Mouse (Mus musculus) stomach, embryonic 14.5 days (tissue): Measurements from ENCODE around the gene Farsa. TPM values are rescaled to one million over a fixed set of nuclear protein-coding genes. Genes with fewer than 3 reads are reported as not detected.

Experiments
- ATAC-seq: fragments of 200-750 bp; cut with Nextera tagmentation; 2 replicates; pipeline ENCODE4 v1.8.0; 2017; ENCODE audit warnings: low read depth, moderate TSS enrichment; ENCODE audit not compliant: insufficient number of reproducible peaks, insufficient read depth, low FRiP score
- H3K27ac ChIP-seq: fragments of 300-500 bp; sonication (generic); 2 replicates; pipeline ENCODE4 v1.5.1; 2014; ENCODE audit warnings: mild to moderate bottlenecking, low read length, moderate library complexity, mixed read lengths
- H3K27me3 ChIP-seq: fragments of 300-500 bp; sonication (generic); 2 replicates; pipeline ENCODE4 v1.6.1; 2014; ENCODE audit warnings: low read length, control low read depth, mixed read lengths; ENCODE audit not compliant: control insufficient read depth, insufficient read depth
- H3K36me3 ChIP-seq: fragments of 300-500 bp; sonication (generic); 2 replicates; pipeline ENCODE4 v1.6.1; 2014; ENCODE audit warnings: mild to moderate bottlenecking, control low read depth, low read length, moderate library complexity, mixed read lengths; ENCODE audit not compliant: control insufficient read depth, insufficient read depth
- H3K4me1 ChIP-seq: fragments of 300-500 bp; sonication (generic); 2 replicates; pipeline ENCODE4 v1.6.1; 2014; ENCODE audit warnings: low read length, control low read depth, mixed read lengths; ENCODE audit not compliant: control insufficient read depth, insufficient read depth
- H3K4me2 ChIP-seq: fragments of 300-500 bp; sonication (generic); replicated peaks from 2 replicates; pipeline ENCODE4 v1.6.1; 2014; ENCODE audit warnings: low read depth, low read length, control low read depth
- H3K4me3 ChIP-seq: fragments of 300-500 bp; sonication (generic); 2 replicates; pipeline ENCODE4 v1.5.1; 2014; ENCODE audit warnings: low read depth, low read length, control low read depth
- H3K9ac ChIP-seq: fragments of 300-500 bp; sonication (generic); replicated peaks from 2 replicates; pipeline ENCODE4 v1.6.1; 2014; ENCODE audit warnings: low read depth, mild to moderate bottlenecking, control low read depth, low read length, moderate library complexity, mixed read lengths
- H3K9me3 ChIP-seq: fragments of 300-500 bp; sonication (generic); 2 replicates; pipeline ENCODE4 v1.6.1; 2016; ENCODE audit warnings: low read depth, low read length, control low read depth; ENCODE audit not compliant: control insufficient read depth
- WGBS: fragments of 180-500 bp; shearing (Covaris S2); extraction: QIAGEN DNeasy Blood & Tissue Kit; methylation state at CpG from one replicate; pipeline ENCODE4 v1.1.7; 2014; 5-methylcytosine and 5-hydroxymethylcytosine counted together
- polyA plus RNA-seq: library from polyadenylated mRNA; unstranded; fragments of >200 nt; fragmentation: Nextera tagmentation; extraction: Ambion mirVana; gene quantifications from 2 replicates; pipeline ENCODE4 v1.2.1, GENCODE M21; 2014

Farsa gene
- polyA plus RNA-seq, 1 experiment from 2014 or later, result 88.9 TPM

DNA sequence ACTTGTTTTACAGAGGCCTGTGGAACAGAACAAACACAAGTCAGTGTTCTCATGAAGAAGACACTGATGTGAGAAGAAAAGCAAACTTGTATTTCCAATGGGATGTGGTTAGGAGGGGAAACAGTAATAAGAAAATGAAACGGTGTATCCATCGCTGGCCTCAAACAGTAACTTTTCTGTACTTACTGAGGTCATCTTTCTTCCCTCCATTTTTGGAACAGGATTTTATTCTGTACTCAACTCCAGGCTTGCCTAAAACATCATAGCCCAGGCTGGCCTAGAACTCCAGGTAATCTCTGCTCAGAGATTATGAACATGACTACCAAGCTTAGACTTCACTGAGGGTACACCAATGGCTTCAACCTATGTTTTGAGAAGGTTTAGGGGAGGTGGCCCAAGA, 17.4 kb upstream of the Farsa start:
- Histone ChIP-seq H3K4me3 (peak overlapping the region; percentile 87), H3K27me3 (no peaks in the 10 kb centered on the region), H3K4me2 (peak overlapping the region; percentile 59), H3K9ac (peak overlapping the region; percentile 88; the same call in 1 of the 2 replicates), H3K9me3 (no peaks in the 10 kb centered on the region), H3K27ac (peak overlapping the region; percentile 93; the same call in 1 of the 2 replicates), H3K4me1 (peaks cover 25% of the 10 kb centered on the region), H3K36me3 (peaks cover 77% of the 10 kb centered on the region)
- ATAC-seq, result no peak
- WGBS, result 84% methylated on average over 2 of the region's 2 CpGs

DNA sequence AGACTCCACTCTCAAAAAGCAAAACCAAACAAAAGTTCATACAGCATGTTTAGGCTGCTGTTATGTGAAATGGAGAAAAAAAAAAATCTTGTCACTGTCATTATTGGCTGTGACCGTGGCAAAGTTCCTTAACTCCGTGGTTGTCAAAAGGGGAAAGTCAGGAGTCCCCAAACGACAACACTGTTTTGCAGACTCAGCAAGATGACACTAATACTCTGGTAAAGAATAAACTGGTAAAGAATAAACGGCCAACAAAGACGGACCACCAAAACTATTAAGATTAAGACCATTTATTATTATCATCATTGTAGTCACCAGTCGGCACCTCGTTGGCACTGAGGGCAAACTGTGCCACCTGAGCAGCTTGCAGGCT, 16.9 kb upstream of the Farsa start:
- Histone ChIP-seq H3K36me3 (peaks cover 77% of the 10 kb centered on the region), H3K27me3 (no peaks in the 10 kb centered on the region), H3K4me1 (peaks cover 25% of the 10 kb centered on the region), H3K9ac (peak overlapping the region; percentile 88), H3K4me2 (peak overlapping the region; percentile 59), H3K4me3 (peak overlapping the region; percentile 87), H3K9me3 (no peaks in the 10 kb centered on the region), H3K27ac (peak overlapping the region; percentile 93)
- no peak for ATAC-seq
- WGBS, result 2% methylated on average over 7 of the region's 7 CpGs

DNA sequence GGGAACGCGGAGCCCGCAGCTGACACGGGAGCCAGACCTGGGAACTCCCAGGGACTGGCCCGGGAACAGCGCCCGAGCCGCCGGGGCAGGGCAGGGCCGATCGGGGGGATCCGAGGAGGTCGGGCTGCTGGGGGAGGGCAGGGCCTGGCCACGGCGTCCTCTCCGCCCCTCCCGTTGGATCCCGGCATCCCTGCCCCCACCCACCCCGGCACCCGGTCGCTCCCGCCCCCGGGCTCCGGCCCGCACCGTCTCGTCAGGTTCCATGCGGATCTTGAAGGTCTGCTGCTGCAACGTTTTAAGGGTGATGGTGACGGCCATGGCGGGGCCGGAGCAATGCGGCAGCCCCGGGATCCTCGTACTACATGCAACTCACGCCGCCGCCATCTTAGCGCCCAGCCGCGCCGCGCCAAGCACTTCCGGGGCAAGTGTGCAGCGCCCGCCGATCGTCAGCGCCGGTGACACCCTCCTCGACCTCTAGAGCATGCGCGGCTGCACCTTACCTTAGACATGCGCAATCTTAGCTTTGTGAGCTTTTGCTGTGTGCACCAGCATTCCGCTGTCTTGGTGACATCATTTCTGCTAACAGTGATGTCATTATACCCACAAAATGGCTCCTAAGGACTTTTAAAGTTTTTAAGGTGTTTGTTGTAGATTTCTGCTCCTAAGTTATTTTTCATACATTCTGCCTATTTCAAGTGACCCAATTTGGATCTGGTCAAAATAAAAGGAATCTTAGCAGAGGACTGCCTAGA, 16.4 kb upstream of the Farsa start, which contains the start of gene Rad23a:
Gene Rad23a, minus strand, starts transcription at position 418 of the 752 bp plus-strand sequence.
- ATAC-seq, result peak; percentile 93
- Histone ChIP-seq H3K9ac (peak within 1 kb of the TSS; percentile 88), H3K9me3 (no peaks in the 10 kb centered on the region), H3K27me3 (no peaks in the 10 kb centered on the region), H3K36me3 (peaks cover 78% of the 10 kb centered on the region), H3K4me2 (peak within 1 kb of the TSS; percentile 59), H3K27ac (peak within 1 kb of the TSS; percentile 93), H3K4me3 (peak within 1 kb of the TSS; percentile 87), H3K4me1 (peaks cover 25% of the 10 kb centered on the region)
- WGBS, result under 1% methylated on average over 45 of the region's 55 CpGs

DNA sequence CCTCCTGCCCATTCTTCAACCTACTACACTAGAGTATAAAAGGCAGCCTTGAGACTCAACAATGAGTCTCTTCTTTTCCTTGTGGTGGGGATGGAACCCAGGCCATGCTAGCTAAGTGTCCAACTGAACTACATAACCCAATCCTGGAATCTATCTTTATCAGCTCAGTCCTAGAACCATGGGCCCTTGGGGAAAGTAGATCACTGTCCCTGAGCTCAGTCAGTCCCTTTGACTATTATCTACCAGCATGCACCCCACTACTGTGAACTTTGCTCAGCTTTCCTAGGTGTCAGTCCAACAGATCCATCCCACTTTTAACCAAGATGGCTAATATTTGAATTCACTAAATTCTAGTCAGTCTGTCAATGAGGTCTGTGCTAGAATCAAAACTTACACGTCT, 15.3 kb upstream of the Farsa start:
- Histone ChIP-seq H3K27me3 (no peaks in the 10 kb centered on the region), H3K4me3 (no peak overlapping the region), H3K27ac (peak overlapping the region; percentile 44; the same call in 1 of the 2 replicates), H3K4me1 (peaks cover 22% of the 10 kb centered on the region), H3K36me3 (peaks cover 72% of the 10 kb centered on the region), H3K4me2 (no peak overlapping the region), H3K9me3 (no peaks in the 10 kb centered on the region), H3K9ac (no peak overlapping the region)
- 74% methylated on average over 1 of the region's 1 CpGs for WGBS
- no peak for ATAC-seq

DNA sequence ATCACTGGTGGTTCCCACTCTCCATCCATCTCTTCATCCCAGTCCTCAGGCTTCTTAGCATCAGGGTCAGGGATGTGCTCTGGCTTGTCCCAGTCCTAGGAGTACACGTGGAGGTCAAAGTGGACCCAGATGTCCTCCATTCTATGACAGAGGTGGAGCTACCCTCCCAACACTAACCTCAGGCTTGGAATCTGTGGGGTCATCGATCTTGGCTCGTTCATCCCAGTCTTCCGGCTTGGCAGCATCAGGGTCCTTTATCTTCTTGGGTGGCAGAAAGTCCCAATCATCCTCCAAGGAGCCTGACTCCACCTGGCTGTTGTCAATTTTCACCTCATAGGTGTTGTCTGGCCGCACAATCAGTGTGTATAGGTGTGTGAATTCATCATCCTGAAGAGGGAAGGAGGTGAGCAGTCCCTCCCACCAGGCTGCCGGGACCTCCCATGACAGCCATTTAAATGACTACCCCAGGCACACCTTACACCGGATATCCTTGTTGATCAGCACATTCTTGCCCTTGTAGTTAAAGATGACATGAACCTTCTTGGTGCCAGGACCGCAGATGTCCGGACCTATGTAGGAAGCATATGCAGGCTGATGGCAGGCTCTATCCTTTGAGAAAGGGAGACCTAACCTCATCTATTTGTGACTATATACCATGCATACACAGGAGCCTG, 12.3 kb upstream of the Farsa start:
- Histone ChIP-seq H3K4me2 (peak overlapping the region; percentile 80), H3K27ac (no peak overlapping the region), H3K9ac (peak overlapping the region; percentile 97; the same call in 1 of the 2 replicates), H3K4me3 (peak overlapping the region; percentile 93), H3K4me1 (peaks cover 22% of the 10 kb centered on the region), H3K9me3 (no peaks in the 10 kb centered on the region), H3K36me3 (peaks cover 47% of the 10 kb centered on the region), H3K27me3 (no peaks in the 10 kb centered on the region)
- WGBS, result 79% methylated on average over 9 of the region's 9 CpGs
- no peak for ATAC-seq

DNA sequence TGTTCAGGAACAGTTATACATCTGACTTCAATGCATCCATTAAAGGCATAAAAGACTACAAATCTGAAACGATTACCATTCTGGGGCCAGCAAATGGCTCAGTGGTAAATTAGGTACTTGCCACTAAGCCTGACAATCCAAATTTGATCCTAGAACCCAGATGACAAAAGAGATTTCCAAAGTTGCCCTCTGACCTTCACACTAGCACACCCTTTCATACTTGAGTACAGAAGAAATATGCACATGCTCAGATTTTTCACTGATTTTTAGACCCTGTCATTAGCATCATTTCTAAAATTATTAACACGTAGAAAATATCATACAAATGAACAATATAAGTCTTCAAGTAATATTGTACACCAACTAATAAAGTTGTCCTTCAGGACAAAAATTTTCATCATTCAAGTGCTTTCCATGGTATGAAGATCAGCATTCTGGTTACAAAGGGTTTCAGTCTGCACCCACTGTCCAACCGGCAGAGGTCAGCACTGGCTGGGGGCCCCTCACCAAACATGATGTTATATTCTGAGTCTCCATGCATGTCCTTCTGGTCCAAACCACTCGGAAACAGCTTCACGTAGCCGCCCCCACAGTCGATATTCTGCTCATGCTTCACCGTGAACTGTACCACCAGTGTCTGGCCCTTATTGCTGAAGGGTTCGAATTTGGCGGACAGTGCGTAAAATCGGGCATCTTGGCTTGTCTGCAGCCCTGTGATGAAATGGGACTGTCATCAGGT, 11.3 kb upstream of the Farsa start:
- peak overlapping the region; percentile 76; the same call in 1 of the 2 replicates for H3K27ac ChIP-seq

DNA sequence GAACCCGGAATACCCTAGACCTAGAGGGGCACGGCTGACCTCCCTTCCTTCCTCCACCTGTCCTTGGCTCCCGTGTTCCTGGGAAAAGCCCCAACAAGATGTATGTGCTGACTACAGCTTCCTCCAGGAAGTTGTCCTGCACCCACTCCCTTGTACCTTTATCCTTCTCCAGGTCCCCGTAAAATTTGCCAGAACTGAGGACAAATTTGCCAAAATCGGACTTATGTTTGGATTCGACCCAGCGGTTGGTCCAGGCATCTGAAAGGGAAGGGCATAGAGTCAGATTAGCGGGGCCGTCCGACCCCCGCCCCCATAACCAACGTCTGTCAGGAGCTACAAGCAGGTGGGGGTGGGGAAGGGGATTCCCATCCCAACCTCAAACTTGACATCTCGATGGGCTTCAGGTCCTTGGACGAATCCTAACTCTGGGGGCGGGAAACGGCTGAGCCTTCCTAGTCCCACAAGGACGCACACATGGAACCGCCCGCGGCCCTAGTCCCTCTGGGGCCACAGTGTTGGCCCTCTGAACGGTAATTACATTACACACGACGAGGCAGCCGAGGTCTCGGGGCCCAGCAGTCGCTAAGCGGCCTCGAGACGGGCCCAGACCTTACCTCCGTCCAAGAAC, 10.6 kb upstream of the Farsa start:
- WGBS, result under 1% methylated on average over 30 of the region's 30 CpGs
- peak overlapping the region; percentile 76; the same call in 1 of the 2 replicates for H3K27ac ChIP-seq
- ATAC-seq, result no peak
- H3K9me3 ChIP-seq, result no peaks in the 10 kb centered on the region
- peak overlapping the region; percentile 80 for H3K4me2 ChIP-seq
- peaks cover 45% of the 10 kb centered on the region for H3K36me3 ChIP-seq
- H3K4me3 ChIP-seq, result peak overlapping the region; percentile 93
- H3K27me3 ChIP-seq, result no peaks in the 10 kb centered on the region
- peaks cover 20% of the 10 kb centered on the region for H3K4me1 ChIP-seq
- peak overlapping the region; percentile 97 for H3K9ac ChIP-seq

More for the DNA sequence above, 11.3 kb upstream of the Farsa start:
- Histone ChIP-seq H3K9ac (peak overlapping the region; percentile 97), H3K4me3 (peak overlapping the region; percentile 93), H3K27me3 (no peaks in the 10 kb centered on the region), H3K4me2 (peak overlapping the region; percentile 80), H3K4me1 (peaks cover 20% of the 10 kb centered on the region), H3K9me3 (no peaks in the 10 kb centered on the region), H3K36me3 (peaks cover 47% of the 10 kb centered on the region)
- WGBS, result 14% methylated on average over 12 of the region's 12 CpGs
- ATAC-seq, result no peak
